Mouse (Mus musculus) forebrain, embryonic 16.5 days (tissue): ENCODE results near the gene Dlgap1. TPM values are rescaled to one million over a fixed set of nuclear protein-coding genes. Genes with fewer than 3 reads are reported as not detected.

Experiments used
- ATAC-seq: fragments of 200-750 bp; cut with Nextera tagmentation; 2 replicates; pipeline ENCODE4 v1.8.0; 2017; ENCODE audit warnings: mild to moderate bottlenecking, moderate library complexity
- H3K27ac ChIP-seq: fragments of 300-500 bp; sonication (generic); 2 replicates; pipeline ENCODE4 v1.5.1; 2014; ENCODE audit warnings: low read length, control low read depth
- H3K27me3 ChIP-seq: fragments of 300-500 bp; sonication (generic); replicated peaks from 2 replicates; pipeline ENCODE4 v1.6.1; 2014; ENCODE audit warnings: low read length; ENCODE audit not compliant: control insufficient read depth, insufficient read depth
- H3K36me3 ChIP-seq: fragments of 300-500 bp; sonication (generic); 2 replicates; pipeline ENCODE4 v1.6.1; 2014; ENCODE audit not compliant: control insufficient read depth, insufficient read depth
- H3K4me1 ChIP-seq: fragments of 300-500 bp; sonication (generic); replicated peaks from 2 replicates; pipeline ENCODE4 v1.6.1; 2014; ENCODE audit warnings: low read length; ENCODE audit not compliant: control insufficient read depth, insufficient read depth
- H3K4me2 ChIP-seq: fragments of 300-500 bp; sonication (generic); 2 replicates; pipeline ENCODE4 v1.6.1; 2014; ENCODE audit warnings: mild to moderate bottlenecking, low read length, control low read depth
- H3K4me3 ChIP-seq: fragments of 300-500 bp; sonication (generic); replicated peaks from 2 replicates; pipeline ENCODE4 v1.5.1; 2014; ENCODE audit warnings: mild to moderate bottlenecking, low read length, control low read depth
- H3K9ac ChIP-seq: fragments of 300-500 bp; sonication (generic); replicated peaks from 2 replicates; pipeline ENCODE4 v1.6.1; 2014; ENCODE audit warnings: low read depth, low read length, control low read depth
- H3K9me3 ChIP-seq: fragments of 300-500 bp; sonication (generic); 2 replicates; pipeline ENCODE4 v1.6.1; 2016; ENCODE audit warnings: low read length; ENCODE audit not compliant: control insufficient read depth
- WGBS: fragments of 180-500 bp; shearing (Covaris S2); extraction: QIAGEN DNeasy Blood & Tissue Kit; methylation state at CpG from one replicate; pipeline ENCODE4 v1.1.7; 2014; 5-methylcytosine and 5-hydroxymethylcytosine counted together
- polyA plus RNA-seq: library from polyadenylated mRNA; unstranded; fragments of >200 nt; fragmentation: Nextera tagmentation; extraction: Ambion mirVana; gene quantifications from 2 replicates; pipeline ENCODE4 v1.2.1, GENCODE M21; 2015

Gene Dlgap1
- polyA plus RNA-seq, 1 experiment from 2014 or later, result 47.2 TPM

- ATAC-seq, result no peak
- no peak overlapping the region for H3K4me3 ChIP-seq
- H3K4me1 ChIP-seq, result no peaks in the 10 kb centered on the region
- H3K27me3 ChIP-seq, result no peaks in the 10 kb centered on the region
- H3K27ac ChIP-seq, result no peak overlapping the region
- H3K4me2 ChIP-seq, result no peak overlapping the region
- 79% methylated on average over 6 of the region's 6 CpGs for WGBS
- no peaks in the 10 kb centered on the region for H3K9me3 ChIP-seq
- H3K36me3 ChIP-seq, result no peaks in the 10 kb centered on the region
- no peak overlapping the region for H3K9ac ChIP-seq
Observed at GRCm38 (mm10) chr17:70004628-70005027, 35.8 kb downstream of the Dlgap1 start.

DNA sequence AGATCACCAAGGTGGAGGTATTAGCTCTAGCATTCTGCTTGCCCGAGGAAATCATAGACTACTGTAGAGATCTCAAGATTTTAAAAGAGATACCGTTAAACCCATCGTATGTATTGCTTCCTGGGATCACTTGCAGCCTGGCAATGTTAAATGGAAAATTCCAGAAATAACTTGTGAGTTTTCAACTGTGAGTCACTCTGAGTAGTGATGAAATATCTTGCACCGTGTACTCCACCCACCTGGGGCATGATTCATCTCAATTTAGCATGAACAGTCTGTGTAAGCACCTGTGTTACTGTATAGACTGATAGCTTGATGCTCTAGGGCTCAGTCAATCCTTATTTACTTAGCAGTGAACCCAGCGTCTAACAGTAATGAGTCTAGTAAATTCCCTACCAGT lies 38.7 kb downstream of the Dlgap1 start:
- Histone ChIP-seq H3K4me1 (no peaks in the 10 kb centered on the region), H3K9ac (no peak overlapping the region), H3K4me3 (no peak overlapping the region), H3K4me2 (no peak overlapping the region), H3K27ac (no peak overlapping the region), H3K9me3 (no peaks in the 10 kb centered on the region), H3K27me3 (no peaks in the 10 kb centered on the region), H3K36me3 (no peaks in the 10 kb centered on the region)
- no peak for ATAC-seq
- 93% methylated on average over 5 of the region's 5 CpGs for WGBS

GRCm38 (mm10) chr17:70016511-70016910 lies 47.6 kb downstream of the Dlgap1 start:
- H3K4me1 ChIP-seq, result no peaks in the 10 kb centered on the region

GRCm38 (mm10) chr17:70020376-70020775 lies 51.5 kb downstream of the Dlgap1 start:
- Histone ChIP-seq H3K4me1 (peaks cover 4% of the 10 kb centered on the region), H3K9ac (no peak overlapping the region), H3K4me3 (no peak overlapping the region), H3K9me3 (no peaks in the 10 kb centered on the region), H3K27me3 (no peaks in the 10 kb centered on the region), H3K27ac (no peak overlapping the region), H3K4me2 (no peak overlapping the region), H3K36me3 (no peaks in the 10 kb centered on the region)
- no peak for ATAC-seq
- 73% methylated on average over 4 of the region's 4 CpGs for WGBS

More at GRCm38 (mm10) chr17:70016511-70016910, 47.6 kb downstream of the Dlgap1 start:
- Histone ChIP-seq H3K9ac (no peak overlapping the region), H3K27me3 (no peaks in the 10 kb centered on the region), H3K27ac (no peak overlapping the region), H3K9me3 (no peaks in the 10 kb centered on the region), H3K36me3 (no peaks in the 10 kb centered on the region), H3K4me3 (no peak overlapping the region), H3K4me2 (no peak overlapping the region)
- WGBS, result 77% methylated on average over 7 of the region's 7 CpGs
- no peak for ATAC-seq

GRCm38 (mm10) chr17:70022618-70023017 lies 53.7 kb downstream of the Dlgap1 start:
- ATAC-seq, result no peak
- H3K27me3 ChIP-seq, result no peaks in the 10 kb centered on the region
- 19% methylated on average over 2 of the region's 2 CpGs for WGBS
- H3K9me3 ChIP-seq, result no peaks in the 10 kb centered on the region
- H3K4me2 ChIP-seq, result no peak overlapping the region
- peaks cover 4% of the 10 kb centered on the region for H3K4me1 ChIP-seq
- no peaks in the 10 kb centered on the region for H3K36me3 ChIP-seq
- H3K9ac ChIP-seq, result no peak overlapping the region
- no peak overlapping the region for H3K27ac ChIP-seq
- H3K4me3 ChIP-seq, result no peak overlapping the region

DNA sequence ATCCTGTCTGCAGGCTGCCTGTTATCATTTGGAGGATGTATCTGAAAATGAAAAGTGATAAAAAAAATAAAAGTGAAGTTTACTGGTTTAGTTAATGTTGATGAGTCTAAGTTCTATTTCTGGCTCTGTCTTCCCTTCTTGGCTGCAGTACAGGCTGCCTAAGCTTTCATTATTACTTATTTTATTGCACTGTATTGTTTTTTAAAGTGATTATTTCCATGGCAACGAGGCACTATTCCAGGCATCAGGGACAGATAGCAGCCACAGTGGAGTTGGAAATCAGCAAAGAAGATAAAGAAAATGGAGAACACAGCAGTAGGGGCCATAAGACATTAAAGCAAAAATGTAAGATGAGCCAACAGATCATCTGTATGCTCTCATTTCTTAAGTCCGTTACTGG lies 66.0 kb downstream of the Dlgap1 start:
- no peak overlapping the region for H3K4me2 ChIP-seq
- 0 out of 2 replicates have a peak, but pooled peaks have one; percentile 50 for ATAC-seq
- H3K9ac ChIP-seq, result no peak overlapping the region
- no peaks in the 10 kb centered on the region for H3K9me3 ChIP-seq
- no peaks in the 10 kb centered on the region for H3K36me3 ChIP-seq
- peaks cover 8% of the 10 kb centered on the region for H3K4me1 ChIP-seq
- H3K27ac ChIP-seq, result no peak overlapping the region
- no peak overlapping the region for H3K4me3 ChIP-seq
- WGBS, result 71% methylated on average over 2 of the region's 2 CpGs
- H3K27me3 ChIP-seq, result no peaks in the 10 kb centered on the region

- Histone ChIP-seq H3K9ac (no peak overlapping the region), H3K4me3 (no peak overlapping the region), H3K4me2 (no peak overlapping the region), H3K4me1 (no peaks in the 10 kb centered on the region), H3K27ac (no peak overlapping the region), H3K27me3 (no peaks in the 10 kb centered on the region), H3K36me3 (no peaks in the 10 kb centered on the region), H3K9me3 (no peaks in the 10 kb centered on the region)
- 75% methylated on average over 7 of the region's 7 CpGs for WGBS
- no peak for ATAC-seq
Observed at GRCm38 (mm10) chr17:70040751-70041430, 72.0 kb downstream of the Dlgap1 start.

DNA sequence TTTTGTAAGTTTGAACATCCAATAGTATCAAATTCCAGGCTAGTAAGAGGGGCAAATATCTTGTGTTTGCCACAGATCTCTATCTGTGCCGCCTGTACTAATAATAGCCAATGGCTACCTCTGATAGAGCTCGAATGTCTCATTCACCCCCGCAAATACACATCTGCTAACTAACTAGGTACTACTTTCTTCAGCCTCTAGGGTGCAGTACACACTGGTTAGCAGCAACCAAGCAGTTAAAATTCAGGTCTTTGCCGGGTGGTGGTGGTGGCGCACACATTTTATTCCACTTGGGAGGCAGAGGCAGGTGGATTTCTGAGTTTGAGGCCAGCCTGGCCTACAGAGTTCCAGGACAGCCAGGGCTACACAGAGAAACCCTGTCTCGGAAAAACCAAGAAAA lies 99.4 kb downstream of the Dlgap1 start:
- H3K27ac ChIP-seq, result no peak overlapping the region
- no peaks in the 10 kb centered on the region for H3K36me3 ChIP-seq
- no peak overlapping the region for H3K9ac ChIP-seq
- H3K4me3 ChIP-seq, result no peak overlapping the region
- H3K4me2 ChIP-seq, result no peak overlapping the region
- H3K9me3 ChIP-seq, result no peaks in the 10 kb centered on the region
- H3K27me3 ChIP-seq, result no peaks in the 10 kb centered on the region
- H3K4me1 ChIP-seq, result no peaks in the 10 kb centered on the region
- 87% methylated on average over 6 of the region's 6 CpGs for WGBS
- ATAC-seq, result no peak

- Histone ChIP-seq H3K9me3 (no peaks in the 10 kb centered on the region), H3K36me3 (no peaks in the 10 kb centered on the region), H3K4me3 (no peak overlapping the region), H3K27ac (no peak overlapping the region), H3K27me3 (no peaks in the 10 kb centered on the region), H3K4me2 (no peak overlapping the region), H3K4me1 (no peaks in the 10 kb centered on the region), H3K9ac (no peak overlapping the region)
- 33% methylated on average over 2 of the region's 2 CpGs for WGBS
- ATAC-seq, result peak; percentile 67; the same call in 1 of the 2 replicates
Observed at GRCm38 (mm10) chr17:70072066-70072465, 103.2 kb downstream of the Dlgap1 start.

DNA sequence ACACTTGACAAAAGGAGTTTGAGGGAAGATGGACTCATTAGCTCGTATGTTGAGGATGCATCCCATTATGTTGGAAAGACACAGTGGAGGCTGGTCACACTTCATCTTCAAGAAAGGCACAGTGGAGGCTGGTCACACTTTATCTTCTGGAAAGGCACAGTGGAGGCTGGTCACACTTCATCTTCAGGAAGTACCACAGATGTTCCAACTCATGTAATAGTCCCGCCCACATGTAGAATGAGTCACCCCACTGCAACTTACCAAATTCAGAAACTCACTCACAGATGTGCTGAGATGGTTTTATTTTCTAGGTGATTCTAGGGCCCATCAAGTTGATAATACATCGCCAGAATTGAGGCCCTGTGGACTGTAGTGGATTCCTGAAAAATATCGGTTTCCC lies 119.3 kb downstream of the Dlgap1 start:
- H3K9me3 ChIP-seq, result no peaks in the 10 kb centered on the region
- H3K27me3 ChIP-seq, result no peaks in the 10 kb centered on the region
- no peak overlapping the region for H3K4me3 ChIP-seq
- H3K36me3 ChIP-seq, result no peaks in the 10 kb centered on the region
- H3K27ac ChIP-seq, result no peak overlapping the region
- no peak for ATAC-seq
- H3K4me1 ChIP-seq, result no peaks in the 10 kb centered on the region
- no peak overlapping the region for H3K4me2 ChIP-seq
- H3K9ac ChIP-seq, result no peak overlapping the region
- WGBS, result 94% methylated on average over 4 of the region's 4 CpGs
